Mouse (Mus musculus) stomach, postnatal 0 days (tissue): ENCODE measurements at regions not wholly inside any gene's neighbourhood (a gene's known extent, or its start where the extent isn't known, plus 50 kb on each side); places are given as distances from the start of the nearest gene placed in this dataset.

Experiments
- ATAC-seq: fragments of 200-750 bp; cut with Nextera tagmentation; 2 replicates; pipeline ENCODE4 v1.8.0; 2017; ENCODE audit not compliant: low FRiP score, low TSS enrichment
- DNase-seq: peaks from one replicate; pipeline ENCODE4 v3.0.0-alpha.2; 2016; ENCODE audit warnings: low spot score
- H3K27ac ChIP-seq: fragments of 300-500 bp; sonication (generic); replicated peaks from 2 replicates; pipeline ENCODE4 v1.5.1; 2014; ENCODE audit warnings: mild to moderate bottlenecking, control low read depth
- H3K27me3 ChIP-seq: fragments of 300-500 bp; sonication (generic); 2 replicates; pipeline ENCODE4 v1.6.1; 2014; ENCODE audit warnings: low read length; ENCODE audit not compliant: control insufficient read depth, insufficient read depth
- H3K36me3 ChIP-seq: fragments of 300-500 bp; sonication (generic); 2 replicates; pipeline ENCODE4 v1.6.1; 2014; ENCODE audit warnings: low read length, mixed read lengths; ENCODE audit not compliant: control insufficient read depth, insufficient read depth
- H3K4me1 ChIP-seq: fragments of 300-500 bp; sonication (generic); replicated peaks from 2 replicates; pipeline ENCODE4 v1.6.1; 2014; ENCODE audit warnings: antibody characterized with exemption; ENCODE audit not compliant: control insufficient read depth, insufficient read depth
- H3K4me2 ChIP-seq: fragments of 300-500 bp; sonication (generic); replicated peaks from 2 replicates; pipeline ENCODE4 v1.6.1; 2014; ENCODE audit warnings: low read depth, mild to moderate bottlenecking, control low read depth, moderate library complexity
- H3K4me3 ChIP-seq: fragments of 300-500 bp; sonication (generic); 2 replicates; pipeline ENCODE4 v1.5.1; 2014; ENCODE audit warnings: low read depth, low read length, control low read depth
- H3K9ac ChIP-seq: fragments of 300-500 bp; sonication (generic); 2 replicates; pipeline ENCODE4 v1.6.1; 2014; ENCODE audit warnings: mild to moderate bottlenecking, low read length, control low read depth, mixed read lengths
- H3K9me3 ChIP-seq: fragments of 300-500 bp; sonication (generic); 2 replicates; pipeline ENCODE4 v1.6.1; 2016; ENCODE audit warnings: low read length; ENCODE audit not compliant: control insufficient read depth
- CTCF ChIP-seq: IDR thresholded peaks from 2 replicates; pipeline ENCODE4 v1.5.1; 2016; ENCODE audit warnings: antibody characterized with exemption, low read depth, mild to moderate bottlenecking, moderate library complexity
- EP300 ChIP-seq: optimal IDR thresholded peaks from 2 replicates; pipeline ENCODE3; 2016; ENCODE audit warnings: antibody characterized with exemption
- WGBS: fragments of 180-500 bp; shearing (Covaris S2); extraction: QIAGEN DNeasy Blood & Tissue Kit; methylation state at CpG from one replicate; pipeline ENCODE4 v1.1.7; 2014; 5-methylcytosine and 5-hydroxymethylcytosine counted together

DNA sequence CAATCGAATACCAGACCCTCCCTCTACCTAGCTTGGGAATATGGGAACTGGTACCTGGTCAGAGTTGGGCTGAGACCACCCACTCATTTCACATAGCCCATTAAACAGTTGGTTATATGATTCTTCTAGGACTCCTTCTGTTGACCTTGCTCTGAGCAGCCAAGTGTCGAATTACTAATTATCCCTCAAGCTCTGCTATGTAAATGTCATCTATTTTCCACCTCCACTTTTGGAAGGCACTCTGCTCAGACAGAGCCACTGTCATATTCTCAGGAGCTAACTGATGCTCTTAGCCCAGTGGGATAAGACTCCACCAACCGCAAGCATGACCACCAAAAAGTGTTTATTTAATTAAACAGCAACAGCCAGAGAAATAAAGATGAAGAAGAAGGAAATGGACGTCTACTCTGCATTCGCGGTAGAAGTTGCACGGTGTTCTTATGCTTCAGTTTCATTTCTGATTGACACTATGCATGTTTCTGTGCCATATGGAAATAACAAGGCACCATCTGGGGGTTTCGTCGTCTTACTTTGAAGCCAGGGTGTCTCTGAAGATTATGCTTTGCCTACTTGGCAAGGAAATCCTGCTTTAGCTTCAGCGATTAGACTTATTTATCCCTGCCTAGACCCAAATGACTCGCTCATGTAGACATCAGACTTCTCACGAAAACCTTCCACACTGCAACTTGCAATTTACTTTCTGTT lies 206.5 kb downstream of the Csl start:
- 82% methylated on average over 12 of the region's 12 CpGs for WGBS
- no peak overlapping the region for H3K4me2 ChIP-seq

DNA sequence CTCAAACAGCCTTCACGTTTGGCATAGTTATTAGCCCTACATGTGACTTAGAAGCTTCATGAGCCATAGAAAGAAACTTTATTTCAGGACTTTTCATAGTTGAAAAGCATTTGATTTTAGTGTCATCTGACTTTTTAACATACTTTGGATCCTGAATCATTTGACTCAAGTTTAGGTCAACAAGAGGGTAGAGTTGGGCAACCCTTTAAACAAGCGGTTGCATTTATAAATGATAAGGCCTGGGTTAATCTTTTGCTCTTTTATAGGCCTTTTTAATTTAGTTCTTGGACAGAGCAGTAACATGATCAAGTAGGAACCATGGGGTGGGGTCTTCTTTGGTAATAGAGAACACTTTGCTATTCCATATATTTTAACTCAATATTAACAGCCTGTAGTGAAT lies 204.4 kb downstream of the Csl start:
- ATAC-seq: no peak

More for the DNA sequence above, 206.5 kb downstream of the Csl start:
- no peak for TF ChIP-seq CTCF
- TF ChIP-seq EP300: no peak
- Histone ChIP-seq H3K36me3 (no peaks in the 10 kb centered on the region), H3K9ac (no peak overlapping the region), H3K27ac (no peak overlapping the region), H3K4me1 (no peaks in the 10 kb centered on the region), H3K27me3 (no peaks in the 10 kb centered on the region), H3K9me3 (no peaks in the 10 kb centered on the region), H3K4me3 (no peak overlapping the region)
- DNase-seq (no peak), ATAC-seq (no peak)

DNA sequence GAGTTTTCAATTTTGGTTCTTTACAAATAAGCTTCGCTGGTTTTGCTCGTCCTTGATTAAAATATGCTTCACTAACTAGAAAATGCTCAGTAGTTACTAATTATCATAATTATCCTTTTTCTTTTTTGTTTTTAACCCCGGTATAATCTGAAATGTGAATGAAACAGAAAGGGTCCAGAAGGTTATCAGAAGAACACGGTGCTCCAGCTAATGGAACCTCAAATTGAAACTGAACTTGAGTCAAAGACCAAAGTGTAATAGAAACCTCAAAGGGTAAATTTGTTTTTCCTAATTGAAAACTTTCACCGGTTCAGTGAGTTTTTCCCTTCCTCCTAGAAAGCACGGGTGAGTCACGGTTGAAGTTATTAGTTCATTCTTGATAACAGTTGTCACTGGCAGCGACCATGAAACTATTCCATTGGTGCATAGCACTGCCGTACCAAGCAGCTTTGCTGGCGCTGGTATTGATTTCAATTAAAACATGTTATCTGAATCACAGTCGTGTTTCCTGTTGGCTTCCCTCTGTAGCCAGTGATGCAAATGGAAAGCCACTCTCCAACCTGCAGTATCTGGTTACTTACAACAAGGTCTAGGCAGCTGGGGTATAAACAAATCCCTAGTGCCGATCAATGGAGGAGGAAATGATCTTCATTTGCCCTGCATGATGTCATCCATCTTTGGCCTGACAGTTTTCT lies 203.7 kb downstream of the Csl start:
- WGBS: 50% methylated on average over 12 of the region's 12 CpGs
- TF ChIP-seq CTCF: no peak
- no peak for TF ChIP-seq EP300
- Histone ChIP-seq H3K9me3 (no peaks in the 10 kb centered on the region), H3K9ac (no peak overlapping the region), H3K27me3 (no peaks in the 10 kb centered on the region), H3K4me1 (no peaks in the 10 kb centered on the region), H3K36me3 (no peaks in the 10 kb centered on the region), H3K4me2 (no peak overlapping the region), H3K27ac (no peak overlapping the region; the same call in 1 of the 2 replicates), H3K4me3 (no peak overlapping the region)
- ATAC-seq (peak; percentile 94), DNase-seq (peak; percentile 60)

More for the DNA sequence above, 204.4 kb downstream of the Csl start:
- Histone ChIP-seq H3K9me3 (no peaks in the 10 kb centered on the region), H3K36me3 (no peaks in the 10 kb centered on the region), H3K9ac (no peak overlapping the region), H3K4me1 (no peaks in the 10 kb centered on the region), H3K27ac (no peak overlapping the region), H3K4me2 (no peak overlapping the region), H3K27me3 (no peaks in the 10 kb centered on the region), H3K4me3 (no peak overlapping the region)
- DNase-seq: no peak
- no peak for TF ChIP-seq EP300
- no peak for TF ChIP-seq CTCF
- WGBS: 72% methylated on average over 2 of the region's 2 CpGs

DNA sequence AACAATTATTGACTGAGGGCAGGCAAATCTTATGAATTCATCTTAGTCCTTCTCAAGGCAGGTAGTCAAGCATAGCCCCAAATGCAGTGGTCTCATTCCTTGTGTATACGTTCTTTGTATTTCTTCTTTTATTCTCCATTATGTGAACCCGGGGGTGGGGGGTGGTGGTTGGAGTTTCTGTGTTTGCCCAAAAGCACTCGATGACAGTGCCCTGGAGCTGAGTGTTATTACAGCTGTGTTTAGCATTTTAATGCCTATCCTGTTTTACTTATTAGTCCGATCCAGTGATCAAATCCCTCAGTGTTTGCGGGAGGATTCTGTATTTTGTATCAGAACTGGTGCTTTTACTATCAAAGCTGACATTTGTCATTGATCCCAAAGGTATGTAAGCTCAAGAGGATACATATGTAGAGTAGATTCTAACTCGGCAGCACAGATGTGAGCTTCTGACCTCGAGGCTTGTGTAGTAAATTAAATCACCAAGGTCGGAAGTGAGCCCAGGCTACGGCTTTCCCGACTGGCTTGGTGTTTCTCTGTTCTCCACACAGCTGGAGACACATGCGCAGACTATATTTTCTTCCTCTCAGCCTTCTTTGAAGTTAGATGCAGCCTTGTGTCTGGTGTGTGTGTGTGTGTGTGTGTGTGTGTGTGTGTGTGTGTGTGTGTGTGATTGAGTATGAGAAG lies 203.0 kb downstream of the Csl start:
- Histone ChIP-seq H3K4me2 (no peak overlapping the region), H3K9me3 (no peaks in the 10 kb centered on the region), H3K4me3 (no peak overlapping the region), H3K36me3 (no peaks in the 10 kb centered on the region), H3K9ac (no peak overlapping the region), H3K27me3 (no peaks in the 10 kb centered on the region), H3K4me1 (no peaks in the 10 kb centered on the region), H3K27ac (peak overlapping the region; percentile 49; the same call in 1 of the 2 replicates)
- TF ChIP-seq EP300: no peak
- no peak for TF ChIP-seq CTCF
- 29% methylated on average over 11 of the region's 11 CpGs for WGBS
- DNase-seq: no peak
- ATAC-seq: no peak

DNA sequence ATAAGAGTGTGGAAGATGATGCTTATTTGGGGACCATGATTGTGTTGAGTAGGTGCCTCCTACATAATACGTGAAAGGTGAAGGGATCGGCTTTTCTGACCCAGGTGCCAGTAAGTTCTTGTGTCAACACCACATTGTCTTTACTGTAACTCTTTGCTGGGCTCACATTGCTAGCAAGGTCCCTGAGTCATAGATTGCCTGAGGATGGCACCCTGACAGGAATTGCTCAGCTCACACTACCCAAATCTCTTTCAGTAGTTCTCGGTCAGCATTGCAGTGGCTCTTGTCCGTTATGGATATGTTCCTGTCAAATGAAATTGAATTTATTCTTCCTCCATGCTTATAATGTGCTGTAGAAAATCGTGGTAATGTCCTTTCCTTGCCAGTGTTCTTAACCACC lies 200.8 kb downstream of the Csl start:
- Histone ChIP-seq H3K9ac (no peak overlapping the region), H3K36me3 (no peaks in the 10 kb centered on the region), H3K4me2 (no peak overlapping the region), H3K4me3 (no peak overlapping the region), H3K4me1 (no peaks in the 10 kb centered on the region), H3K9me3 (no peaks in the 10 kb centered on the region), H3K27ac (no peak overlapping the region), H3K27me3 (no peaks in the 10 kb centered on the region)
- 80% methylated on average over 5 of the region's 5 CpGs for WGBS
- TF ChIP-seq EP300: no peak
- no peak for TF ChIP-seq CTCF
- DNase-seq: no peak
- no peak for ATAC-seq
